Mouse (Mus musculus) mouse trophoblast stem cell (cell line): ENCODE data around the gene Nfkbil1.

ENCODE experiments used
- in situ Hi-C, 2 experiments: fragments of 300-500 bp; cut with MseI, MboI; formaldehyde crosslinking; loops; 2 replicates in 1 of 2; 3 replicates in 1 of 2; pipeline ENCODE4 v1.15.1; 2025

Nfkbil1 gene

GRCm38 (mm10) chr17:35235614-35236389 is at the start of gene Nfkbil1:
Gene Nfkbil1 (minus strand): TSS chr17:35235792.
- in situ Hi-C loops, result no loop called here

GRCm38 (mm10) chr17:35280276-35280675 is 44.7 kb upstream of the Nfkbil1 start:
- in situ Hi-C loops, result no loop called here

- in situ Hi-C loops, result no loop called here
These were observed 43.5 kb upstream of the Nfkbil1 start for GRCm38 (mm10) chr17:35278957-35279688.

GRCm38 (mm10) chr17:35278049-35278448 is 42.5 kb upstream of the Nfkbil1 start:
- in situ Hi-C loops, result no loop called here

GRCm38 (mm10) chr17:35276304-35276864 is 40.8 kb upstream of the Nfkbil1 start:
- in situ Hi-C loops, result no loop called here

GRCm38 (mm10) chr17:35274770-35275169 is 39.2 kb upstream of the Nfkbil1 start:
- in situ Hi-C loops, result loop anchor here (5.0 kb wide), 1 partner anchor 1302 kb away; no protein-coding TSS in a partner anchor

GRCm38 (mm10) chr17:35272249-35272648 is 36.7 kb upstream of the Nfkbil1 start:
- in situ Hi-C loops, result loop anchor here (5.0 kb wide), 1 partner anchor 1300 kb away; no protein-coding TSS in a partner anchor

GRCm38 (mm10) chr17:35269653-35270347 is 34.2 kb upstream of the Nfkbil1 start:
- in situ Hi-C loops, result loop anchor here (5.0 kb wide), 2 partner anchors 1272 to 1297 kb away; no protein-coding TSS in a partner anchor

- in situ Hi-C loops, result loop anchor here (5.0 kb wide), 1 partner anchor 1270 kb away; no protein-coding TSS in a partner anchor
These were observed 32.0 kb upstream of the Nfkbil1 start for GRCm38 (mm10) chr17:35267399-35268086.

GRCm38 (mm10) chr17:35263523-35263883 is 27.9 kb upstream of the Nfkbil1 start:
- in situ Hi-C loops, result no loop called here

- in situ Hi-C loops, result no loop called here
These were observed 27.3 kb upstream of the Nfkbil1 start, which contains the start of gene H2-D1 for GRCm38 (mm10) chr17:35262664-35263522. Gene H2-D1 (plus strand): TSS chr17:35262730.

- in situ Hi-C loops, result no loop called here
These were observed 26.1 kb upstream of the Nfkbil1 start for GRCm38 (mm10) chr17:35261651-35262050.

- in situ Hi-C loops, result no loop called here
These were observed 24.0 kb upstream of the Nfkbil1 start for GRCm38 (mm10) chr17:35259621-35260020.

- in situ Hi-C loops, result no loop called here
These were observed 23.2 kb upstream of the Nfkbil1 start for GRCm38 (mm10) chr17:35258492-35259478.

- in situ Hi-C loops, result no loop called here
These were observed 22.4 kb upstream of the Nfkbil1 start for GRCm38 (mm10) chr17:35257824-35258491.

GRCm38 (mm10) chr17:35257378-35257777 is 21.8 kb upstream of the Nfkbil1 start:
- in situ Hi-C loops, result no loop called here

GRCm38 (mm10) chr17:35255704-35256103 is 20.1 kb upstream of the Nfkbil1 start:
- in situ Hi-C loops, result no loop called here

GRCm38 (mm10) chr17:35255301-35255700 is 19.7 kb upstream of the Nfkbil1 start:
- in situ Hi-C loops, result no loop called here
